17 mouse cellular contexts compared by ENCODE assay signal in the genomic region with DNA sequence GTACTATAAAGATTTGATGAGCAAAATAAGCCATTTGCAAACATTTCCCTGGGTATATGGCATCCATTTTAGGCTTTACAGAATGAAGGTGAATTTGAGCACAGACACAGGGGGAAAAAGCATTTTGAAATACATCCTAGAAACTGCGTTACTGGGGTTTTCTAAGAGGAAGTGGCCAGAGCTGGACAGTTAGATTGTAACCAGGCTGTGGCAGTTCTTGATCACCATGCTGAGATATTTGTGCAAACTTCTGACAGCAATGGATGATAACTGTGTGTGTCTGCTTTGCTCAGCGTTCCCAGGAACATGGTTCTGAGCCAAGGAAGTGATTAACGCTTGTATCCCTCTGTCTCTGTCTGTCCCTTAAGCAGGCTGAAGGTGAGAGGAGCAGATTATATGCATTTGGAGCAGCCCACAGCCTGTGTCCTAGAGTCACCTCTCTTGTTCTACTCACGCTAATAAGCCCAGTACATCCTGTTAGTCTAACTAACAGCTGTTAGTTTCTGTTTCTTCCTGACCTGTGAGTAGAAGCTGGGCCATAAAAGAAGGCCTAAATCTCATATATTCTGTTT. TPM values are rescaled to one million over a fixed set of nuclear protein-coding genes. Genes with fewer than 3 reads are reported as not detected.
A peak's percentile ranks its signal among the peaks of the same experiment; 100 is the strongest.
DNase-seq lines count a peak whose midpoint lies in the region; ATAC-seq and TF ChIP-seq lines count a peak whose summit lies in the region.
"Had no signal": no experiment of that assay in that cellular context is flagged by ENCODE, and none has a peak within 500 bp of the region (broad histone marks: within the 10 kb centered on the region; RNA-seq: fewer than 3 reads in every experiment).

No protein-coding gene starts in this region.

- TF ChIP-seq CTCF in lung, postnatal 0 days (IDR thresholded peaks at IDR 0.05) = no peak
- no peak for TF ChIP-seq CTCF in bone marrow, adult 2 months (IDR thresholded peaks at IDR 0.05; ENCODE audit: control insufficient read depth, insufficient read depth, low read length)

- H3K36me3 ChIP-seq in lung, postnatal 0 days (ENCODE audit: insufficient read depth, low read length) = no peaks in the 10 kb centered on the region
- no peaks in the 10 kb centered on the region for H3K36me3 ChIP-seq in liver, embryonic 13.5 days
- H3K36me3 ChIP-seq: hindbrain, embryonic 13.5 days; limb, embryonic 12.5 days had no signal

- H3K27ac ChIP-seq in lung, postnatal 0 days (ENCODE audit: low read length) = no peak overlapping the region
- H3K27ac ChIP-seq in bone marrow, adult 2 months (ENCODE audit: control insufficient read depth, insufficient read depth, low read depth, low read length, poor library complexity) = peak overlapping the region; percentile 78; the same call in 1 of the 2 replicates
- H3K27ac ChIP-seq in liver, embryonic 13.5 days = peak overlapping the region; percentile 29; the same call in 1 of the 2 replicates
- H3K27ac ChIP-seq: hindbrain, embryonic 13.5 days; limb, embryonic 12.5 days had no signal

- H3K9me3 ChIP-seq in lung, postnatal 0 days (ENCODE audit: low read length) = no peaks in the 10 kb centered on the region
- H3K9me3 ChIP-seq in liver, embryonic 13.5 days (replicated peaks) = no peaks in the 10 kb centered on the region
- H3K9me3 ChIP-seq: hindbrain, embryonic 13.5 days; limb, embryonic 12.5 days had no signal

- no peak overlapping the region for H3K4me3 ChIP-seq in lung, postnatal 0 days (ENCODE audit: low read depth, low read length)
- no peak overlapping the region for H3K4me3 ChIP-seq in bone marrow, adult 2 months (replicated peaks; ENCODE audit: control insufficient read depth, low read depth, low read length)
- no peak overlapping the region for H3K4me3 ChIP-seq in liver, embryonic 13.5 days (replicated peaks)
- H3K4me3 ChIP-seq: hindbrain, embryonic 13.5 days; limb, embryonic 12.5 days had no signal

- no peak overlapping the region for H3K9ac ChIP-seq in lung, postnatal 0 days (replicated peaks; ENCODE audit: low read depth)
- H3K9ac ChIP-seq in liver, embryonic 13.5 days = no peak overlapping the region
- H3K9ac ChIP-seq: hindbrain, embryonic 13.5 days; limb, embryonic 12.5 days had no signal

- no peak for TF ChIP-seq EP300 in lung, postnatal 0 days (IDR thresholded peaks at IDR 0.05)

- TF ChIP-seq POLR2A in bone marrow, adult 2 months (IDR thresholded peaks at IDR 0.05; ENCODE audit: borderline replicate concordance, control insufficient read depth, low read depth, low read length) = no peak

- 48% methylated on average over 4 of the region's 4 CpGs for WGBS in lung, postnatal 0 days
- 6% methylated on average over 4 of the region's 4 CpGs for WGBS in bone marrow, adult 2 months
- 14% methylated on average over 4 of the region's 4 CpGs for WGBS in liver, embryonic 13.5 days (ENCODE audit: insufficient replicate concordance)

- no peak for ATAC-seq in lung, postnatal 0 days
- no peak for ATAC-seq in liver, embryonic 13.5 days (ENCODE audit: low read depth)
- ATAC-seq: intestine, postnatal 0 days had no signal

- no peak overlapping the region for H3K4me2 ChIP-seq in lung, postnatal 0 days (replicated peaks; ENCODE audit: low read depth, low read length)
- no peak overlapping the region for H3K4me2 ChIP-seq in liver, embryonic 13.5 days
- H3K4me2 ChIP-seq: hindbrain, embryonic 13.5 days; limb, embryonic 12.5 days had no signal

- H3K27me3 ChIP-seq in lung, postnatal 0 days (replicated peaks; ENCODE audit: insufficient read depth, low read length) = no peaks in the 10 kb centered on the region
- H3K27me3 ChIP-seq in liver, embryonic 13.5 days = no peaks in the 10 kb centered on the region
- H3K27me3 ChIP-seq: hindbrain, embryonic 13.5 days; limb, embryonic 12.5 days had no signal

- H3K4me1 ChIP-seq in lung, postnatal 0 days (ENCODE audit: insufficient read depth, low read depth, low read length) = no peaks in the 10 kb centered on the region
- H3K4me1 ChIP-seq in bone marrow, adult 2 months (ENCODE audit: control insufficient read depth, insufficient read depth, low read length) = peaks cover 5% of the 10 kb centered on the region
- H3K4me1 ChIP-seq in liver, embryonic 13.5 days (replicated peaks) = peaks cover 6% of the 10 kb centered on the region
- H3K4me1 ChIP-seq: hindbrain, embryonic 13.5 days had no signal

- DNase-seq in lung, postnatal 0 days (ENCODE audit: low spot score) = peak; percentile 17
- no peak for DNase-seq in lung, adult 18-20 months
- no peak for DNase-seq in liver, embryonic 13.5 days
- DNase-seq in retina, postnatal 1 day = peak; percentile 41
- no peak for DNase-seq in thymus, postnatal 14 days
- DNase-seq in spleen, adult 12 weeks (ENCODE audit: low spot score) = no peak
- DNase-seq in gastrocnemius, postnatal 4 days (ENCODE audit: low spot score in 2 of 2) = no peak
- DNase-seq: adrenal gland, adult 8-10 months; cerebellum, postnatal 25 days; kidney, postnatal 4 days; lung, postnatal 4 days; right cerebral cortex, postnatal 14 days; thymus, postnatal 36 days had no signal

RNA-seq across cellular contexts. Expression of a gene that starts 15.5 kb away (rescaled TPM):
- 234 and 235 TPM in 2 replicates for polyA plus RNA-seq in lung, postnatal 0 days (2015; fragmentation: Nextera tagmentation; extraction: Ambion mirVana)
- 56.2 and 65.8 TPM in 2 replicates for polyA plus RNA-seq in bone marrow, adult 2 months (2011; ENCODE audit: insufficient read depth, insufficient read length, low replicate concordance, missing spikeins)
- 98.3 and 111 TPM in 2 replicates for polyA plus RNA-seq in liver, embryonic 13.5 days (2015; fragmentation: Nextera tagmentation; extraction: Ambion mirVana)
- total RNA-seq in gastrocnemius, postnatal 4 days (2021) = 10 to 100 TPM; 61.3 to 73.4 TPM

RNA-seq across cellular contexts. Expression of a gene that starts 57.9 kb away (rescaled TPM):
- polyA plus RNA-seq in lung, postnatal 0 days (2015; fragmentation: Nextera tagmentation; extraction: Ambion mirVana) = 113 and 119 TPM in 2 replicates
- 13.0 and 21.7 TPM in 2 replicates for polyA plus RNA-seq in bone marrow, adult 2 months (2011; ENCODE audit: insufficient read depth, insufficient read length, low replicate concordance, missing spikeins)
- 61.6 and 71.7 TPM in 2 replicates for polyA plus RNA-seq in liver, embryonic 13.5 days (2015; fragmentation: Nextera tagmentation; extraction: Ambion mirVana)
- total RNA-seq in gastrocnemius, postnatal 4 days (2021) = 10 to 100 TPM; 71.6 to 80.0 TPM

Comparison
In these comparisons a context has a peak if more than half of its experiments do, and no peak if none do; other contexts are left out.
1. DNase-seq: peak in lung, postnatal 0 days (single experiment) and retina, postnatal 1 day (single experiment); none in lung, adult 18-20 months (0 of 2), liver, embryonic 13.5 days (single experiment), thymus, postnatal 14 days (single experiment), spleen, adult 12 weeks (single experiment) and gastrocnemius, postnatal 4 days (0 of 2).